Mouse (Mus musculus): ENCODE results near the gene Gatad2a.

Gatad2a gene

GRCm38 (mm10) chr8:69870003-69870765 is 126.0 kb downstream of the Gatad2a start:
- no peak for DNase-seq

- DNase-seq = no peak
Measured at GRCm38 (mm10) chr8:69867696-69868326, 128.4 kb downstream of the Gatad2a start.

DNA sequence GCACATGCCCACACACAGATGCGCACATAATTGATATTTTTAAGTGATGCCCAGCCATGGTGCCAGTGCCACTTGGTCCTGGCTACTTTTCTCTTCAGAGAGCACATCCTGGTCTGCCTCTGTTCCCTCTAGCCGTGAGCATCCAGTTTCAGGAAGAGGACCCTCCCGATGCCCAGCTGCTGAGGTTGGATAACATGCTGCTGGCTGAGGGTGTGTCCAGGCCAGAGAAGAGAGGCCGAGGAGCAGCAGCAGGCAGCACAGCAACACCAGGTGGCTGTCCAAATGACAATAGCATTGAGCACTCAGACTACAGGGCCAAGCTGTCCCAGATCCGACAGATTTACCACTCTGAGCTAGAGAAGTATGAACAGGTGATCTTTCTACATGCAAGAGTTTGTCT is 132.0 kb downstream of the Gatad2a start:
- no peak for DNase-seq

GRCm38 (mm10) chr8:69863387-69864020 is 132.7 kb downstream of the Gatad2a start:
- DNase-seq = no peak

DNA sequence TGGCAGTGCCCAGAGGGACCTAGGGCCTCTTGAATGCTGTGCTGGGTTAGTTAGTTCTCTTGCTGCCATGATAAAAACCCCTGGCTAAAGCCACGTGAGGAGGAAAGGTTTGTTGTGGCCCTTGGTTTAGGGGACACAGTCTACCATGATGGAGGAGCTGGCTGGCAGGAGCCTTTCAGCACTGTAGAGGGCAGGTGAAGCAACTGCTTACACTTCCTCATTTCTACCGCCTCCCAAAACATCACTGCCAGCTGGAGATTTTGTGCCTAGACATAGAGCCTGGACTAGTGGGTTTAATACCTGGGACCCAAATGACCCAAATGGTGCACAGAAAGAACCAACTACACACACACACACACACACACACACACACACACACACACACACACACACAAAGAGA is 134.9 kb downstream of the Gatad2a start:
- DNase-seq = no peak

- no peak for DNase-seq
Measured at GRCm38 (mm10) chr8:69860807-69861206, 135.4 kb downstream of the Gatad2a start.
